Mouse (Mus musculus): ENCODE results near the gene Adgra3. TPM values are rescaled to one million over a fixed set of nuclear protein-coding genes. Genes with fewer than 3 reads are reported as not detected.

Adgra3 gene
- total and polyA plus RNA-seq, 3 experiments: not detected

- Histone ChIP-seq H3K4me1 (ENCODE audit: control insufficient read depth in 1 of 2, insufficient read depth in 2 of 2) (no peaks in the 10 kb centered on the region), H3K4me3 (replicated peaks in 1 of 3; ENCODE audit: low read depth in 2 of 3, low read length in 2 of 3, poor library complexity in 1 of 3) (no peak overlapping the region), H3K27ac (ENCODE audit: insufficient read depth, low read depth) (no peak overlapping the region), H3K27me3 (replicated peaks) (no peaks in the 10 kb centered on the region), H3K9me3 (replicated peaks; ENCODE audit: low read length) (peaks cover 30% of the 10 kb centered on the region), H3K36me3 (replicated peaks in 1 of 2; ENCODE audit: control insufficient read depth in 1 of 2, insufficient read depth in 1 of 2, low read length in 1 of 2) (no peaks in the 10 kb centered on the region), H3K79me2 (replicated peaks; ENCODE audit: control insufficient read depth, extremely low read depth, insufficient read depth, poor library complexity, severe bottlenecking) (no peaks in the 10 kb centered on the region; the same call in 1 of the 2 replicates), H3K9ac (ENCODE audit: insufficient read depth, low read depth) (no peak overlapping the region), H3K4me2 (ENCODE audit: insufficient read depth, low read depth, poor library complexity, severe bottlenecking) (no peak overlapping the region)
- dilution Hi-C loops (cut with MboI; ENCODE audit: extremely low pct_ligation_motif_present, extremely low pct_unique_long_range_greater_than_20kb, low sequenced_read_pairs) (no loop called here), in situ Hi-C loops (cut with MboI; ENCODE audit: low pct_ligation_motif_present, low pct_unique_long_range_greater_than_20kb, low sequenced_read_pairs) (no loop called here)
- no peak for DNase-seq (ENCODE audit: extremely low read depth)
- TF ChIP-seq HCFC1 (IDR thresholded peaks at IDR 0.05; ENCODE audit: low read depth, low read length): no peak
- TF ChIP-seq ZMIZ1 (IDR thresholded peaks at IDR 0.05; ENCODE audit: low read depth, low read length): no peak
- no peak for TF ChIP-seq CHD1 (IDR thresholded peaks at IDR 0.05; ENCODE audit: low read depth, low read length)
- TF ChIP-seq NRF1 (IDR thresholded peaks at IDR 0.05; ENCODE audit: low read depth, low read length): no peak
- no peak for TF ChIP-seq KAT2A (IDR thresholded peaks at IDR 0.05; ENCODE audit: insufficient replicate concordance, low read length)
- no peak for TF ChIP-seq RAD21 (IDR thresholded peaks at IDR 0.05; ENCODE audit: low read depth, low read length)
- TF ChIP-seq TBP (conservative IDR thresholded peaks at IDR 0.05; ENCODE audit: low read depth, low read length): no peak
- no peak for TF ChIP-seq ELF1 (IDR thresholded peaks at IDR 0.05; ENCODE audit: low read depth, low read length)
- TF ChIP-seq BHLHE40 (IDR thresholded peaks at IDR 0.05; ENCODE audit: low read depth, low read length): no peak
- no peak for TF ChIP-seq RCOR1 (conservative IDR thresholded peaks at IDR 0.05; ENCODE audit: low read depth, low read length)
- no peak for TF ChIP-seq TCF12 (IDR thresholded peaks at IDR 0.05; ENCODE audit: low read depth, low read length)
- TF ChIP-seq ZKSCAN1 (IDR thresholded peaks at IDR 0.05; ENCODE audit: borderline replicate concordance, low read depth, low read length): no peak
- no peak for TF ChIP-seq USF1 (IDR thresholded peaks at IDR 0.05; ENCODE audit: low read depth, low read length)
These were observed 15.4 kb upstream of the Adgra3 start for GRCm38 (mm10) chr5:50074245-50074644.

- Histone ChIP-seq H3K4me1 (ENCODE audit: control insufficient read depth in 1 of 2, insufficient read depth in 2 of 2) (no peaks in the 10 kb centered on the region), H3K9ac (ENCODE audit: insufficient read depth, low read depth) (no peak overlapping the region), H3K9me3 (replicated peaks; ENCODE audit: low read length) (peaks cover 53% of the 10 kb centered on the region), H3K27ac (ENCODE audit: insufficient read depth, low read depth) (no peak overlapping the region), H3K79me2 (replicated peaks; ENCODE audit: control insufficient read depth, extremely low read depth, insufficient read depth, poor library complexity, severe bottlenecking) (no peaks in the 10 kb centered on the region), H3K4me3 (replicated peaks in 1 of 3; ENCODE audit: low read depth in 2 of 3, low read length in 2 of 3, poor library complexity in 1 of 3) (no peak overlapping the region), H3K4me2 (ENCODE audit: insufficient read depth, low read depth, poor library complexity, severe bottlenecking) (no peak overlapping the region), H3K27me3 (replicated peaks) (no peaks in the 10 kb centered on the region), H3K36me3 (replicated peaks in 1 of 2; ENCODE audit: control insufficient read depth in 1 of 2, insufficient read depth in 1 of 2, low read length in 1 of 2) (no peaks in the 10 kb centered on the region)
- dilution Hi-C loops (cut with MboI; ENCODE audit: extremely low pct_ligation_motif_present, extremely low pct_unique_long_range_greater_than_20kb, low sequenced_read_pairs) (no loop called here), in situ Hi-C loops (cut with MboI; ENCODE audit: low pct_ligation_motif_present, low pct_unique_long_range_greater_than_20kb, low sequenced_read_pairs) (no loop called here)
- no peak for TF ChIP-seq HCFC1 (IDR thresholded peaks at IDR 0.05; ENCODE audit: low read depth, low read length)
- TF ChIP-seq KAT2A (IDR thresholded peaks at IDR 0.05; ENCODE audit: insufficient replicate concordance, low read length): no peak
- no peak for TF ChIP-seq ELF1 (IDR thresholded peaks at IDR 0.05; ENCODE audit: low read depth, low read length)
- no peak for TF ChIP-seq E2F4 (IDR thresholded peaks at IDR 0.05; ENCODE audit: insufficient replicate concordance, low read depth, low read length)
- TF ChIP-seq NRF1 (IDR thresholded peaks at IDR 0.05; ENCODE audit: low read depth, low read length): no peak
- no peak for TF ChIP-seq MAZ (IDR thresholded peaks at IDR 0.05; ENCODE audit: low read depth, low read length)
- no peak for TF ChIP-seq CHD1 (IDR thresholded peaks at IDR 0.05; ENCODE audit: low read depth, low read length)
- TF ChIP-seq BHLHE40 (IDR thresholded peaks at IDR 0.05; ENCODE audit: low read depth, low read length): no peak
- TF ChIP-seq JUN (IDR thresholded peaks at IDR 0.05; ENCODE audit: insufficient read depth, low read depth, low read length): no peak
- no peak for TF ChIP-seq PAX5 (IDR thresholded peaks at IDR 0.05; ENCODE audit: low read length)
- DNase-seq (ENCODE audit: extremely low read depth): no peak
These were observed 5.4 kb upstream of the Adgra3 start for GRCm38 (mm10) chr5:50064236-50064635.
